Mouse (Mus musculus): ENCODE measurements around the gene Tnfsf13.

Tnfsf13 gene

GRCm38 (mm10) chr11:69653399-69653798 is 32.2 kb downstream of the Tnfsf13 start:
- peak; percentile 62 for DNase-seq (ENCODE audit: low read depth, low spot score)

- DNase-seq (ENCODE audit: low read depth, low spot score): no peak
Measured at GRCm38 (mm10) chr11:69645860-69646259, 39.7 kb downstream of the Tnfsf13 start.

GRCm38 (mm10) chr11:69635471-69635870 is 50.1 kb downstream of the Tnfsf13 start:
- no peak for DNase-seq (ENCODE audit: low read depth, low spot score)

GRCm38 (mm10) chr11:69633128-69633866 is 52.3 kb downstream of the Tnfsf13 start:
- no peak for DNase-seq (ENCODE audit: low read depth, low spot score)
